Mouse (Mus musculus) thymus, postnatal 25 days (tissue): ENCODE data around the gene Crybg1.
"Not testable (repeated sequence)": the region's sequence is repeated elsewhere in the genome, so short reads cannot be mapped to it uniquely, and the experiment has no call there.

Experiments
- DNase-seq: peaks from one replicate; pipeline ENCODE4 v3.0.0; 2022

Gene Crybg1

DNA sequence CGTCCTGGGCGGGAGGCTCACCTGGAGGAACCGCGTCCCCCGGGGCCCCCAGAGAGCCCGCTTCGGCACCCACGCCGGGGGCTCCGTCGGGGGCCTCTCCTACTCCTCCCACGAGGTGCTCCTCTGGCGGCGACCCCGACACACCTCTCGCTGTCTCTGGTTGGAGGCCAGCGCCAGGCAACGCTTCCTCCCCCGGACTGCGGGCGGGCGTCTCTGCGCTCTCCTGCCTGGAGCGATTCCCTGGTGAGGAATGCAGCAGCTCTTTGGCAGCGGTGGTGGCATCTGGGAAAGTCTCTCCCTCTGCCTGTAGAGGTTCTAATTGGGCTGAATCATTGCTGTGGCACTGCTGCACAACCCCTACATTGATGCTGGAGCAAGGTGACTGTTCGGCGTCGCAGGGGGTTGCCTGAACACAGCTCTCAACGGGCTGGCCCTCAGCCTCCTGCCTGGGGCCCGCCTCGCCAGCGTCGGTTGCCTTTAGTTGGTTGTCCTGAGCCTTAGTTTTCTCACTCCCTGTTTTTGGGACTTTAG lies 144.4 kb downstream of the Crybg1 start:
- DNase-seq: no peak

DNA sequence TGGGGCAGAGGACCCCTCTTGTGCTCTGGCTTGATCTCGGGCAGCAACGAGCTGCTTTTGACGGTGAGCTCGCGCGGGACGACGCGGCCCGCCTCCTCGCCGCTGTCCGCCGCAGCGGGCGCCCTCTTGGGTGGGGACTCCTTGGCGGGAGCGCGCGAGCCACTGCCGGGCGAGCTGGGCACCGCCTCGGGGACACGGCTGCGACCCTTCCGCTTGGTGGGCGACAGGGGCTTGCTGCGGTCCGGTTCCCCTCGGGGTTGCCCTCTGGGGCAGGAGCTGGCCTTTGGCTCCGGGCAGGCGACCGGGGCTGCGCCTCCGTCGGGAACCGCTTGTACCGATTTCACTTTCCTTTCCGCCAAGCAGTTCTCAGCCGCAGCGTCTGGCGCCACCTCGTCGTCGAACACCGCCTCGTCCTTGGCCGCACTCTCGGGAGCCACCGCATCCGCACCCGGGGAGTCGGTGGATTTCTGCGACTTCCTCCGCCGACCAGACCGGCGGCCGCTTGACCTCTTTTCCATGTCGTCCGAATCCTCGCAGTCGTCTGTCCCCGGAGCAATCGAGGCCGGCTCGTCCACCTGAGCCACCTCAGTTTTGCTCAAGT lies 145.0 kb downstream of the Crybg1 start:
- DNase-seq: peak; percentile 75

- no peak for DNase-seq
Measured at GRCm38 (mm10) chr10:44002995-44003524, 145.6 kb downstream of the Crybg1 start.

- DNase-seq: peak; percentile 33
Measured at GRCm38 (mm10) chr10:44002004-44002940, 146.4 kb downstream of the Crybg1 start.

DNA sequence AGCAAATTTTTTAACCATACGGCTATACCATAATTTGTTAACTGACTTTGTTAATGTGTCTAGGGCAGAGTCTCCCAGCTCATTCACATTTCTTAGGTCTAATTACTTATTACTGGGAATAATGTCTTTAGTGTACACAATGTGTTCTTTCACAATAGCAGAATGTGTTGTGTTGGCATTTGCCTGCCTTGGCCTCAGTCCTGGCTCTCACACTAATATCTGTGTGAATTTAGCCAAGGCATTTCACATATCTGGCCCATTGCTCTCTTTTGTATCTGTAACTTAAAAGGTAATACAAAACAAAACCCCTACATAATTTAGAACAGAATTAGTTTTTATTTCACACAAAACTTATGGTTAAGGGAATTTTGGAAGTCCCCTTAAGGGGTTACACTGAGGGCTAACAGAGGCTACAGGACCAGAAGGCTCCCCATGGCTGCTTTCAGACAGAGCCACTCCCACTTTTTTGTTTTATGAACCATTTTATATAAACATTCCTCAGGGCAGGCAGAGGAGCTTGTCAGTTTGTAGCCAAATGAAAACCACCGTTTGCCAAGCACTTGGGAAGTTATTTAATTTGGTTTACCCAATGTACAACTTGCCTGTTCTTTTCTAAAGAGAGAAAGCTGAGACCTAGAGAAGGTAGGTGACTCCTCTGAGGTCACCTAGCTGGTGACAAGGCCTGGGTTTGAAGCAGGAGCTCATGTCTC lies 148.3 kb downstream of the Crybg1 start:
- no peak for DNase-seq

DNA sequence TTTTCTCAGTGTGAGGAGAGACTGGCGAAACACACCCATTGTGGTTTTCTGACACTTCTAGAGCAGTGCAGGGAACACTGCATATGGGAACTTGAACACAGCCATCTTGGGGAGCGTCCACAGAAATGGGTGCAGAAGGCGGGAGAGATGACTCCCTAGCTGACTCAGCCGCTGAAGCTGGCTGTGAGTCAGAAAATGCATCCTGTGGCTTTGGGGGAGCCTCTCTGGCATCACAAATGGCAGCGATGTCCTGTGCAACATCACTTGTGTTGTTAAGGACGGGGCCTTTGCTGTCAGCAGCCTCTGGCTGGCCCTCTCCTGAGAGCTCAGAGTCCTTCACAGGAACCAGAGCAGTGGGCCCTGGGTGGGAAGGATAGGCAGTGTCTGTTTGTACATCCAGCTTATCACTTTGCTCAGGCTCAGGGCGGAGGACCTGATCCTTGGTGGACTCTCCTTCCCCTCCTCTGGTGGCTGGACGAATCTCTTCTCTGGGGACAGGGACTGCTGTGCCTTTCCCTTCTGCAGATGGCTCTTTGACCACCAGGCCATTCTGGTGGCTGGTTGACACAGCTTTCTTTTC lies 150.1 kb downstream of the Crybg1 start:
- DNase-seq: no peak

GRCm38 (mm10) chr10:43998023-43998422 lies 150.6 kb downstream of the Crybg1 start:
- no peak for DNase-seq

DNA sequence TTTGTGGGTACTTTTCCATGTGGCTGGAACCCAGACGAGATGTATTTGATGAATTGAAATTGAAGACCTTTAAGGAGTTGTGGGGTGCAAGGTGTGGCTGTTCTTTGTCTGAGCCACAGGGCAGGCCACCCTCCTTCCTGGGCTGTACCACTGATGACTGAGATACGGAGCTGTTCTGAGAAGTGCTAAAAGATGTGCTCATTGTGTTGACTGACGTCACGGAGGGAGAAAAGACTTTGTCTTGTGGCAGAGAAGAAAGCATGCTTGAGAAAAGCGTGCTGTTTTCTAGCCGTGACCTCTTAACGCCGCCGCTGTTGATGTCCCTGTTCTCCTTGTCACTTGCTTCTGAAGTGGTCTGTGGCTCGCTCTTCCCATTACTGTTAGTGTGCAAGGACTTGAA lies 151.4 kb downstream of the Crybg1 start:
- peak; percentile 37 for DNase-seq

- peak; percentile 40 for DNase-seq
Measured at GRCm38 (mm10) chr10:43995858-43996650, 152.6 kb downstream of the Crybg1 start.

GRCm38 (mm10) chr10:43993198-43993597 lies 155.5 kb downstream of the Crybg1 start:
- DNase-seq: no peak

DNA sequence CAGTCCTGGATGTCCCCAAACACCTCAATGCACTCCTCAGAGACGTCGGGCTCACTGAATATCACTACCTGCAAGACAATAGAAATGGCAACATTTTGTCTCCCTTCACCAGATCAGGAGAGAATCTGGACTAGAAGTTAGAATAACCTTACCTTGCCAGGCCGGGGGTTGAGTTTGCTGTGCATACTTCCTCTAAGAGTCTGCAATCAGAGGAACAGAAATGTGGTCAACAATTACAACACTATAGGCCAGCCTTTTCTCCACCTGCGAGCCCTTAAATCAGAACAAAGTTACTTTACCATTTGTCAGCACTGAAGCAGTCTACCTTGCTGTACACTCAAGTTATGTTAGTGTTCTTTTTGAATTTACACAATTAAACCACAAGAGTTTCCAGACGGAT lies 156.1 kb downstream of the Crybg1 start:
- DNase-seq: no peak

DNA sequence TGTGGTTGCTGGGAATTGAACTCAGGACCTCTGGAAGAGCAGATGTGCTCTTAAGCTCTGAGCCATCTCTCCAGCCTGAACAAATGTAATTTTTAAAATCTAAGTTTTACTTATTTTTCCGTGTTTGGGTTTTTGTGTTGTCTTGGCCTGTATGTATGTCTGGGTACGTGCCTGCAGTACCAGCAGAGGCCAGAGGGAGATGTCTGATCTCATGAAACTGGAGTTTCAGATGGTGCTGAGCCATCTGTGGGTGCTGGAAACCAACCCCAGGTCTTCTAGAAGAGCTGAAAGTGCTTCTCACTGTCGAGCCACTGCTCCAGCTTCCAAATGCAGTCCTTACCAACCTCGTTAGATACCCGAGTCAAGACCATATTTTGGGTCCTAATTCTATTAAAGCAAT lies 157.4 kb downstream of the Crybg1 start:
- DNase-seq: no peak

- no peak for DNase-seq
Measured at GRCm38 (mm10) chr10:43983866-43984265, 164.8 kb downstream of the Crybg1 start.

DNA sequence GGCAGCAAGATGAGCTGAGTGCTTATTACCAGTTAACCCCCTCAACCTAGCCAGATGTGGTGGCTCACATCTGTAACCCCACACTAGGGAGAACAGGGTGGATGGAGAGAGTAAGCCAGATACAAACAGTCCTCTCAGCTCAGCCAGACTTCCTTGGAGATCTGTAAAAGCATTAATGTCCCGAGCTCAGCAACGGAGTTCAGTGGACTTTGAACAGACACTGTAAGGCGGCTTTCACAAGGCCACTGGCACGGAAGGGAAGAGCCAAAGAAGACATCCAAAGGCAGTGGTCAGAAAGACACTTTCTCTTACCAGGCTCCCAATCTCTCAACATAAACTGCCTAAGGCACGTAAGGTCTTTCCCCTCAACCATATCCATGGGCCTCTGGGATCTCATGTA lies 165.4 kb downstream of the Crybg1 start:
- DNase-seq: no peak

DNA sequence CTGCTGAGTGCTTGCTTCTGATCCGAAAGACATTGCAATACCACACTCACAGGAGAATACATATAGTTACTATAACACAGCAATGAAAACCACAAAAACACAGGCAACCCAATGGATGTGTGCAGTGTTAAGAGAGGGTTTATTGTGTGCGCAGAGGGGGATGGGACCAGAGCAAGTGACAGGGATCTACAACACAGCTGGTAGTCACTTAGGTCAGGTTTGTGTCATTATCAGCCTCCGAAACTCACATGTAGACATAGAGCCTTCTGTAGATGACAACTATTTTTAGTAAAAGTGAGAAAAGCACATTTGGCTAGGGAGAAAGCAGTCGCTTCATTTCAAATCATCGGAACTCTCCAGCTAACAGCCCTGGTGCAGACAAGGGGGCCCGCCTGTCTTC lies 166.2 kb downstream of the Crybg1 start:
- DNase-seq: no peak

DNA sequence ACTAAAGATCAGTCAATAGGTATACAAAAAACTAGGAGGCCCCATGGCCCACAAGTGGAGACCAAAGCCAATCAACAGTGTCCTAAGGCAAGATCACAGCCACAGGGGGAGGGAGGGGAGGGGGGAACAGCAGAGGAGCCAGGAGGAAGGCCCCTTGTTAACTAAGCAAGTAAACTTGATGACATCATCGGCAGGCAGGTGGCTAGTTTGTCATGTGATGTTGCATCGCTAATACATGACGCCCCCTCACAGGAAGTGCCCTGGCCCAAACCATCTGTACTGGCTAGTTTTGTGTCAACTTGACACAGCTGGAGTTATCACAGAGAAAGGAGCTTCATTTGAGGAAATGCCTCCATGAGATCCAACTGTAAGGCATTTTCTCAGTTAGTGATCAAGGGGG lies 167.9 kb downstream of the Crybg1 start:
- not testable (repeated sequence) for DNase-seq

GRCm38 (mm10) chr10:43980080-43980479 lies 168.6 kb downstream of the Crybg1 start:
- DNase-seq: no peak

DNA sequence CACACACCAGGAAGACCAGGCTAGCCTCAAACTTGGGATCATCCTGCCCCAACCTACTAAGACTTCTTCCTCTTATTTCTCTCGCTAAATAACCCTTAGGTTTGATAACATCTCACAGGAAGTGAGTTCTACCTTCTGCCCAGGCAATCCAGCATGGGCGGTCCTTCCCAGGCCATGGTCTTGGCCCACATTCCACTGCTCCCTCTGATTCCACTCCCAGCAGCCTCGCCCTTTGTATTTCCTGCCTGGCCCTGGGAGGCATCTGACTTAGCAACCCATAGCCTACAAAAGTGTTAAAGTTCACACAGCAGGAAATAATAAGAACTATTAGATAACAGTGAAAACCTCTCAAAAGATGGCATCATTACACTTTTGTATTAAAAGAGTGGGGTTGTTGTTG lies 171.3 kb downstream of the Crybg1 start:
- DNase-seq: no peak

GRCm38 (mm10) chr10:43973244-43973643 lies 175.4 kb downstream of the Crybg1 start:
- no peak for DNase-seq

GRCm38 (mm10) chr10:43964943-43965342 lies 183.7 kb downstream of the Crybg1 start:
- DNase-seq: no peak

- peak; percentile 71 for DNase-seq
Measured at GRCm38 (mm10) chr10:43953942-43954341, 194.7 kb downstream of the Crybg1 start.

DNA sequence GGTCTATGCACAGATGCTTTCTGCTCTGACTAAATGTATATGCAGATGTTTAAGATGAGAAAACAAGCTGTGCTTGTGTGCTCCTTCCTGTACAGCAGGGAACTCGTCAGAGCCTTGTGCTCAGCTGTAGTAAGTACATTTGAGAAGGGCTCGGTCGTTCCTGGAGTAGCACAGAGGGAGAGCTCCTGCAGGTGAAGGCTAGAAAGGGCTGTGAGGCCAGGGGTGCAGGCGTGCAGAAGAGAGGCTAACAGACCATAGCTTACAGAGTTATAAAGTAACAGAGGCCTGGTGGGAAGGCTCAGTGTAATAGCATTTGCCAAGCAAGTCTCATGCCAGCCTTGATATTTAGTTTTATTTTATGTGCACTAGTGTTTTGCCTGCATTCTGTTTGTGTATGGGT lies 203.2 kb downstream of the Crybg1 start:
- no peak for DNase-seq
